Mouse (Mus musculus) embryo, embryonic 11 days (tissue): ENCODE data around the gene Odf3b.

Source experiments
- DNase-seq: peaks from one replicate; pipeline ENCODE4 v3.0.0-alpha.2; 2015

The Odf3b gene

GRCm38 (mm10) chr15:89374801-89375534, 4.1 kb downstream of the Odf3b start:
- no peak for DNase-seq

GRCm38 (mm10) chr15:89374340-89374739, 4.7 kb downstream of the Odf3b start:
- no peak for DNase-seq

GRCm38 (mm10) chr15:89373762-89374248, 5.3 kb downstream of the Odf3b start, which contains the start of gene Sco2:
TSS of gene Sco2 (minus strand) at chr15:89373846.
- DNase-seq = peak; percentile 95

- DNase-seq = peak; percentile 89
These were observed 5.9 kb downstream of the Odf3b start for GRCm38 (mm10) chr15:89373027-89373761.

GRCm38 (mm10) chr15:89372536-89372935, 6.5 kb downstream of the Odf3b start:
- no peak for DNase-seq

DNA sequence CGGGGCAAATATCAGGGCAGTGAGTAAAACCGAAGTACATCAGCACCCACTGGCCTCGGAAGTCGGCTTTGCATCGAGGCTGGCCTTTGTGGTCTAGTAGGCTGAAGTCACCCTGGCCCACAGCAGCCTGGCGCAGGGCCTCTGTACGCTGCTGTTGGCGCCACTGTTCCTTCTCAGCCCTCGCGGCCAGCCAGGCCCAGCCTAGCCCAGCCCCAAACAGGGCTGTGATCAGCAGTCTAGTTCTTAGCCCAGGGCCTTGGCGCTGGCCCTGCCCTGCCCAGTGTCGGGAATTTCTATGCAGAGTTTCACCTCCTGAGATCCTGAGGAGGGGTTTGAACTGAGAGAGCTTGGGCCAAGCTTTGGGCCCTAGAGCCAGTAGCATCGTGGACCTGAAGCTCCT, 7.0 kb downstream of the Odf3b start:
- no peak for DNase-seq

- no peak for DNase-seq
These were observed 13.9 kb downstream of the Odf3b start for GRCm38 (mm10) chr15:89365141-89365551.

GRCm38 (mm10) chr15:89363051-89363450, 16.0 kb downstream of the Odf3b start:
- DNase-seq = no peak

DNA sequence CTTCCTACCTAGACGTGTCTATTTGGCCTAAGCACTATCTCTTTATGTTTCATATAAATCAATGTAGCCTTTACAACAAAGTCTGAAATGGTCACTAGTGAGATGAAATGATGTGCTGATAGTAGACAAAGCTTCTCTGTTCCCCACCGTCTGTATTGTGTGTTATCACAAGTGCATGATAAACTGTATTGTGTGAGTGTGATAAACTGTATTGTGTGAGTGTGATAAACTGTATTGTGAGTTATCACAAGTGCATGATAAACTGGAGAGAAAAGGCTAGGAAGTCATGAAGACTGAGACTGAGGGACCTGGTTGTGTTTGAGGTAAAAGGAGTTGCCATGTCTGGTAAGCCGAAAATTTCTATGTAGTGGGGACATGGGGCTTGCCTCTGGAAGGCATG, 20.3 kb downstream of the Odf3b start:
- DNase-seq = no peak

GRCm38 (mm10) chr15:89356372-89356771, 22.7 kb downstream of the Odf3b start:
- DNase-seq = peak; percentile 97

- DNase-seq = peak; percentile 98
These were observed 23.6 kb downstream of the Odf3b start, which contains the start of the genes Lmf2 and Ncaph2 for GRCm38 (mm10) chr15:89355241-89356187. TSS of gene Lmf2 (minus strand) at chr15:89355659. TSS of gene Ncaph2 (plus strand) at chr15:89355719.

DNA sequence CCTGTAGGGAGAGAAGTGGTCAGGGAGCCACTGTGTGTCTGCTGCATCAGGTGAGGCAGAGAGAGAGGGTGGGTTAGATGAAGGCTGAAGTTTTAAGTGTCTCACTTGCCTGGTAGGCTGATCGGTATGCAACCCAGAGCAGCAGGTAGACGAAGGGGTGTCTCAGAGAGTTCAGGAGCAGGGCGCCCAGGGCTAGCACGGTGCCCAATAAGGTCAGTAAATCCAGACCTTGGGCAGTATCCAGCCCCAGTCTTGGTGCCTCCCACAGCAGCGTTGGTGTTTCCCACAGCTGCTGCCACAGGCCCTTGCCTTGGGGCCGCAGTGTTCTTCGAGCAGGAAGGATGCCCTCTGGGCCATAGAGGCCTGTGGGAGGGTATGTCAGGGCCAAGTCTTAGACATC, 24.6 kb downstream of the Odf3b start:
- no peak for DNase-seq

DNA sequence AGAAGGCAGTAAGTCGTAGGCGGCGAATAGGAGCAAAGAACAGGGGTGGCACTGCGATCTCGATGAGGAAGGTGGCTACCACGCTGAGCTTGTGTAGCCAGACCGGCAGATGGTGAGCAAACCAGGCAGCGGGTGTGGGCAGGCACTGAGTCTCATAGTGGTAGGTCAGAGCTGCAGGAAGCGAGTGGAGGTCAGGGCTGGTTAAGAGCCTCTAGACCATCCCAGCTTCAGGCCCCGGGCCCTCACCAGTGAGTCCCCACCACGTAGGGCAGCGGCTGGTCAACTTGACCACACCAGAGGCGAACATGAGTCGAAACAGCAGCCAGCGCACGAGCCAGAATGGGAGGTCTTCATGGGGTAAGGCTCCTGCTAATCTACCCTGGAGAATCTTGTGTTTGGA, 25.2 kb downstream of the Odf3b start:
- DNase-seq = no peak

- no peak for DNase-seq
These were observed 26.3 kb downstream of the Odf3b start for GRCm38 (mm10) chr15:89352795-89353194.

- DNase-seq = no peak
These were observed 27.0 kb downstream of the Odf3b start for GRCm38 (mm10) chr15:89352054-89352453.

DNA sequence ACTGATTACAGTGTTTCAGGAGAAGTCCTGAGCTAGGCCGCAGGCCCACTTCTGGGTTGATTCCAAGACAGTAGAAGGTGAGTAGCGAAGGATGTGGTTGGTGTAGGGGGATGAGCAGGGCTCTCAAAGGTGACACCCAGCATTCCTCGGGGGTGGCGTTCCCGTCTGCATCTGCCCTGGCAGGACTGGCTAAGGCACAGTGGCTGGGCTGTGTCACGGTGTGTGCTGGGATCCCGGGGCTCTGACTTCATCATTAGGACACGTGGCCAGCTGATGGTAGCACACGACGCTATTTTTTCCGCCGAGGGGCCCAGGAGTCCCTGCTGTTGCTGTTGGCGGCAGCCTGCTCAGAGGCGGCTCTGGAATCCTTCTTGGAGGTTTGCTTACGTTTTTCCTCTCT, 27.8 kb downstream of the Odf3b start:
- no peak for DNase-seq

- DNase-seq = no peak
These were observed 28.6 kb downstream of the Odf3b start for GRCm38 (mm10) chr15:89350447-89350846.

- DNase-seq = no peak
These were observed 35.8 kb downstream of the Odf3b start for GRCm38 (mm10) chr15:89343325-89343724.

GRCm38 (mm10) chr15:89341678-89342077, 37.4 kb downstream of the Odf3b start:
- no peak for DNase-seq

GRCm38 (mm10) chr15:89340136-89340535, 38.9 kb downstream of the Odf3b start:
- DNase-seq = no peak

DNA sequence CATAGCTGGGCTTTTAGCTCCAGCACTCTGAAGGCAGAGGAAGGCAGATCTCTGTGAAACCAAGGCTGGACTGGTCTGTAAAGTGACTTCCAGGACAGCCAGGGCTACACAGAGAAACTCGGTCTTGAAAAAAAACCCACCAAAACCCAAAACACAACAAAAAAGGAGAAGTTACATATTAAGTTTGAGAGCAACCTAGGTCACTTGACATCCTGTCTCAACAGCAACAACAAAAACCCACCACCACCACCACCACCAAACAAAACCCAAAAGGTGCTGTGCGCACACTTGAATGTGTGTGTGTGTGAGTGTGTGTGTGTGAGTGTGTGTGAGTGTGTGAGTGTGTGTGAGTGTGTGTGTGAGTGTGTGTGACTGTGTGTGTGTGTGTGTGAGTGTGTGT, 39.4 kb downstream of the Odf3b start:
- no peak for DNase-seq

GRCm38 (mm10) chr15:89336422-89336821, 42.7 kb downstream of the Odf3b start:
- no peak for DNase-seq
